Comparison of ENCODE assay signal across 11 mouse cellular contexts in the genomic region with DNA sequence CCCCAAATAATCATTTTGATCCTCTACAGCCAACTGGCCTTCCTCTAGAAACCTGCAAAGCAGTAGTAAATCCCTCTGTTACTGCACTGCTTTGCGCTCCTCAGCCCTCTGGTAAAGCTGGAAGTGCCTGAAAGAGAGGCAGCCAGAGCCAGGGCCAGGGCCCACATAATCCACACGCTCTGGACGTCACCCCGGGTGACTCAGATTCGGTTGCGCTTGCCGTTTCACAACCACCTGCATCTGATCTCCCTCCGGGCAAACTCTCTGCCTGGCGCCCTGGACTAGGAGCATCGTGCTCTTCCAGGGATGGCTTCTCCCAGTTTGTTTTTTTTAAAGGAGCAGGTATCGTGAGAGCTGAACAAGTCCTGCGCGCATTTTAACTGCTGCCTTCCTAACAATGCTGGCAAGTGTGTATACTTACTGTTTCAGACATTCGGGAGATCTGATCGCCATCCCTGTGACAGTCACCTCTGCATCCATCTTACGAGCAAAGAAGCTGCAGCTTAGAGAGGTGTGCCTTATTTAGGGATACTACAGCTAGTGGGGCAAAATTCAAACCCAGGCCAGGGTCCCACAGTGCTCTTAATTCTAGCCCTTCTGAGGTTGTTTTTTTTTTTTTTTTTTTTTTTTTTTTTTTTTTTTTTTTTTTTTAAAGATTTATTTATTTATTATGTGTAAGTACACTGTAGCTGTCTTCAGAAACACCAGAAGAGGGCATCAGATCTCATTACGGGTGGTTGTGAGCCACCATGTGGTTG.
DNase-seq lines count a peak whose midpoint lies in the region; ATAC-seq and TF ChIP-seq lines count a peak whose summit lies in the region.
"Had no signal": no experiment of that assay in that cellular context is flagged by ENCODE, and none has a peak within 500 bp of the region (broad histone marks: within the 10 kb centered on the region; RNA-seq: fewer than 3 reads in every experiment).

No protein-coding gene starts in this region.

- H3K27me3 ChIP-seq in hindbrain, postnatal 0 days (ENCODE audit: insufficient read depth, low read length), result no peaks in the 10 kb centered on the region
- H3K27me3 ChIP-seq in hindbrain, embryonic 11.5 days (ENCODE audit: control insufficient read depth, insufficient read depth, low read length), result no peaks in the 10 kb centered on the region
- no peaks in the 10 kb centered on the region for H3K27me3 ChIP-seq in E14TG2a.4 (ENCODE audit: insufficient read depth, low read length)
- H3K27me3 ChIP-seq in embryonic facial prominence, embryonic 14.5 days (replicated peaks; ENCODE audit: control insufficient read depth, insufficient read depth, low read length), result no peaks in the 10 kb centered on the region
- H3K27me3 ChIP-seq in liver, embryonic 14.5 days (ENCODE audit: control insufficient read depth, insufficient read depth, low read length), result no peaks in the 10 kb centered on the region
- H3K27me3 ChIP-seq: hindbrain, embryonic 12.5 days; lung, embryonic 15.5 days had no signal

- H3K9ac ChIP-seq in hindbrain, postnatal 0 days (replicated peaks; ENCODE audit: low read length), result no peak overlapping the region
- no peak overlapping the region for H3K9ac ChIP-seq in hindbrain, embryonic 11.5 days (ENCODE audit: low read depth, low read length)
- peak overlapping the region; percentile 35; the same call in 1 of the 2 replicates for H3K9ac ChIP-seq in embryonic facial prominence, embryonic 14.5 days (ENCODE audit: low read depth, low read length)
- H3K9ac ChIP-seq in liver, embryonic 14.5 days (replicated peaks), result no peak overlapping the region
- H3K9ac ChIP-seq: hindbrain, embryonic 12.5 days; lung, embryonic 15.5 days had no signal

- no peak for TF ChIP-seq EP300 in liver, embryonic 14.5 days (IDR thresholded peaks at IDR 0.05; ENCODE audit: low read depth)

- H3K9me3 ChIP-seq in hindbrain, postnatal 0 days (ENCODE audit: low read length), result no peaks in the 10 kb centered on the region
- no peaks in the 10 kb centered on the region for H3K9me3 ChIP-seq in hindbrain, embryonic 11.5 days (ENCODE audit: control insufficient read depth, low read length)
- H3K9me3 ChIP-seq in E14TG2a.4 (ENCODE audit: low read length), result no peaks in the 10 kb centered on the region
- H3K9me3 ChIP-seq in embryonic facial prominence, embryonic 14.5 days (ENCODE audit: control insufficient read depth, low read length), result no peaks in the 10 kb centered on the region
- no peaks in the 10 kb centered on the region for H3K9me3 ChIP-seq in liver, embryonic 14.5 days (ENCODE audit: control insufficient read depth, low read length)
- H3K9me3 ChIP-seq: G1E; hindbrain, embryonic 12.5 days; lung, embryonic 15.5 days had no signal

- ATAC-seq in hindbrain, postnatal 0 days, result 0 out of 2 replicates have a peak, but pooled peaks have one; percentile 29
- no peak for ATAC-seq in hindbrain, embryonic 11.5 days (ENCODE audit: low FRiP score)
- ATAC-seq in embryonic facial prominence, embryonic 14.5 days (ENCODE audit: low read depth), result 0 out of 2 replicates have a peak, but pooled peaks have one; percentile 31
- 0 out of 2 replicates have a peak, but pooled peaks have one; percentile 30 for ATAC-seq in liver, embryonic 14.5 days (ENCODE audit: insufficient read depth)

- H3K4me3 ChIP-seq in hindbrain, postnatal 0 days (ENCODE audit: low read length), result no peak overlapping the region
- no peak overlapping the region for H3K4me3 ChIP-seq in hindbrain, embryonic 11.5 days (ENCODE audit: low read depth, low read length)
- H3K4me3 ChIP-seq in E14TG2a.4 (replicated peaks; ENCODE audit: low read length), result peak overlapping the region; percentile 53
- no peak overlapping the region for H3K4me3 ChIP-seq in embryonic facial prominence, embryonic 14.5 days (ENCODE audit: low read depth, low read length)
- no peak overlapping the region for H3K4me3 ChIP-seq in liver, embryonic 14.5 days (ENCODE audit: insufficient read depth in 1 of 2, low read depth in 2 of 2, low read length in 2 of 2)
- H3K4me3 ChIP-seq: hindbrain, embryonic 12.5 days; lung, embryonic 15.5 days had no signal

- no peaks in the 10 kb centered on the region for H3K36me3 ChIP-seq in hindbrain, postnatal 0 days (ENCODE audit: insufficient read depth, low read length)
- H3K36me3 ChIP-seq in hindbrain, embryonic 11.5 days (ENCODE audit: control insufficient read depth, insufficient read depth, low read length), result no peaks in the 10 kb centered on the region
- no peaks in the 10 kb centered on the region for H3K36me3 ChIP-seq in E14TG2a.4 (ENCODE audit: insufficient read depth, low read length)
- 0 out of 2 replicates have a peak, but pooled peaks cover 3% of the 10 kb centered on the region for H3K36me3 ChIP-seq in embryonic facial prominence, embryonic 14.5 days (ENCODE audit: control insufficient read depth, insufficient read depth, low read length)
- H3K36me3 ChIP-seq in liver, embryonic 14.5 days (replicated peaks; ENCODE audit: control insufficient read depth, insufficient read depth, low read depth), result no peaks in the 10 kb centered on the region
- H3K36me3 ChIP-seq: hindbrain, embryonic 12.5 days; lung, embryonic 15.5 days had no signal

- WGBS in hindbrain, postnatal 0 days, result 62% methylated on average over 16 of the region's 17 CpGs
- 78% methylated on average over 16 of the region's 17 CpGs for WGBS in hindbrain, embryonic 11.5 days
- 60% methylated on average over 16 of the region's 17 CpGs for WGBS in embryonic facial prominence, embryonic 14.5 days
- WGBS in liver, embryonic 14.5 days (ENCODE audit: insufficient replicate concordance), result 82% methylated on average over 16 of the region's 17 CpGs

- DNase-seq in hindbrain, postnatal 0 days (ENCODE audit: low spot score), result no peak
- no peak for DNase-seq in hindbrain, embryonic 11.5 days (ENCODE audit: low spot score)
- no peak for DNase-seq in embryonic facial prominence, embryonic 14.5 days (ENCODE audit: low spot score)
- DNase-seq in liver, embryonic 14.5 days (ENCODE audit: low read depth in 3 of 3, low spot score in 3 of 3), result no peak
- DNase-seq in thymus, postnatal 36 days, result no peak
- DNase-seq in right cerebral cortex, adult 2 months (ENCODE audit: low spot score in 2 of 2), result no peak
- no peak for DNase-seq in right cerebral cortex, postnatal 14 days

- peaks cover 4% of the 10 kb centered on the region; the same call in 1 of the 2 replicates for H3K4me1 ChIP-seq in hindbrain, postnatal 0 days (ENCODE audit: insufficient read depth, low read length)
- no peaks in the 10 kb centered on the region for H3K4me1 ChIP-seq in hindbrain, embryonic 11.5 days (replicated peaks; ENCODE audit: control insufficient read depth, insufficient read depth, low read length)
- H3K4me1 ChIP-seq in E14TG2a.4 (replicated peaks; ENCODE audit: low read depth, low read length), result peaks cover 89% of the 10 kb centered on the region
- H3K4me1 ChIP-seq in embryonic facial prominence, embryonic 14.5 days (ENCODE audit: control insufficient read depth, insufficient read depth, low read length), result peaks cover 6% of the 10 kb centered on the region; the same call in 1 of the 2 replicates
- peaks cover 21 to 43% of the 10 kb centered on the region in 2 experiments for H3K4me1 ChIP-seq in liver, embryonic 14.5 days (replicated peaks; ENCODE audit: control insufficient read depth in 2 of 2, insufficient read depth in 2 of 2, low read length in 1 of 2)
- H3K4me1 ChIP-seq: hindbrain, embryonic 12.5 days had no signal

- H3K27ac ChIP-seq in hindbrain, postnatal 0 days, result no peak overlapping the region
- H3K27ac ChIP-seq in hindbrain, embryonic 11.5 days (ENCODE audit: low read depth, low read length), result no peak overlapping the region
- no peak overlapping the region for H3K27ac ChIP-seq in embryonic facial prominence, embryonic 14.5 days (replicated peaks; ENCODE audit: low read depth, low read length)
- no peak overlapping the region for H3K27ac ChIP-seq in liver, embryonic 14.5 days
- H3K27ac ChIP-seq: hindbrain, embryonic 12.5 days; lung, embryonic 15.5 days had no signal

- H3K4me2 ChIP-seq in hindbrain, postnatal 0 days (ENCODE audit: low read depth, low read length), result no peak overlapping the region
- no peak overlapping the region for H3K4me2 ChIP-seq in hindbrain, embryonic 11.5 days (replicated peaks; ENCODE audit: low read depth, low read length)
- H3K4me2 ChIP-seq in embryonic facial prominence, embryonic 14.5 days (ENCODE audit: low read depth, low read length), result no peak overlapping the region
- no peak overlapping the region for H3K4me2 ChIP-seq in liver, embryonic 14.5 days (ENCODE audit: low read depth)
- H3K4me2 ChIP-seq: hindbrain, embryonic 12.5 days; lung, embryonic 15.5 days had no signal

- no peak for TF ChIP-seq CTCF in hindbrain, postnatal 0 days (IDR thresholded peaks at IDR 0.05; ENCODE audit: low read depth)
- TF ChIP-seq CTCF in E14TG2a.4 (conservative IDR thresholded peaks at IDR 0.05; ENCODE audit: low read length), result no peak
- TF ChIP-seq CTCF in liver, embryonic 14.5 days (IDR thresholded peaks at IDR 0.05; ENCODE audit: low read depth), result no peak
